Mouse (Mus musculus) v-Abl transformed pro-B cells (cell line): ENCODE measurements around the gene Sh3bgrl.

Source experiments
- in situ Hi-C, 2 experiments: fragments of 400-800 bp; cut with MboI; formaldehyde crosslinking; loops; one replicate each; pipeline ENCODE4 v1.15.1; 2025; ENCODE audit not compliant: unreplicated experiment in 2 of 2

The Sh3bgrl gene

DNA sequence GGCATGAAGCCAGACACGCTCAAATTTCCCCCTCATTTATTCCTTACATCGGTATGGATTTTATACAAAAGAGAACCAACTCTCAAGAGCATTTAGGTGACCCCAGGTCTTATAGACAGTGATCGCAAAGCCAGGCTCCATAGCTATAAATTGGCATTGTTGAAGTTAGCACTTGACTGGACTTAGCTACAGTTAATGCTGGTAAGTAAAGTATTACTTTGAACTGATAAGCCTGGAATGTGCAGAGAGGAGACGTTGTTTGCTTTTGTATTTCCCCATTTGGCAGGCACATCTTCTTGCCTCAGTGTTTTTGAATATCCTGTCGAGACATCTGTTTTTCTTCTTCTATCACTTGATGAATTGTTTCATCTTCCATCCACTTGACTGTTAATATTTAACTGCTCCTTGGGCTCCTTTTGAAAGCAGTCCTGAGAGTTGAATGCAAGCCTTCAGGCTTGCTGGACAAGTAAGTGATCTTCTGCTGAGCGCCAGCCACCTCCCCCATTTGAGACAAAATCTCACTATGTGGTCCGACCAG is 32.5 kb downstream of the Sh3bgrl start:
- in situ Hi-C loops, result no loop called here

DNA sequence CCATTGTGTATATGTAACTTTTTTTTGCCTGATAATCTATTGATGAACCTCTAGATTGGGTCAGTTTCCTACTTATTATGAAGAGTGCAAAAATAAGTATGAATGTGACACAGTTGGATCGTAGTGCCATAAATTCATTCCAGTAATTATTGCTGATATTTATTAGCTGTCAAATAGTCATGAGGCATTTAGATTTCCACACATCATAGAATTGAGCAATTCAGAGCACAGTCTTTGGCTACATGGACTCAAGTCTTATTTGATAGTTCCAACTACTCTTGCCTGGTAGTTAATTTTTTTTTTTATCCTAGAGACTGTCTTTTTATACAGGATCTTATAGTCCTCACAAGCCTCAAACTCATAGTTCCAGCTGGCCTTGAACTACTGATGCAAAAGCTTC is 34.9 kb downstream of the Sh3bgrl start:
- in situ Hi-C loops, result no loop called here

DNA sequence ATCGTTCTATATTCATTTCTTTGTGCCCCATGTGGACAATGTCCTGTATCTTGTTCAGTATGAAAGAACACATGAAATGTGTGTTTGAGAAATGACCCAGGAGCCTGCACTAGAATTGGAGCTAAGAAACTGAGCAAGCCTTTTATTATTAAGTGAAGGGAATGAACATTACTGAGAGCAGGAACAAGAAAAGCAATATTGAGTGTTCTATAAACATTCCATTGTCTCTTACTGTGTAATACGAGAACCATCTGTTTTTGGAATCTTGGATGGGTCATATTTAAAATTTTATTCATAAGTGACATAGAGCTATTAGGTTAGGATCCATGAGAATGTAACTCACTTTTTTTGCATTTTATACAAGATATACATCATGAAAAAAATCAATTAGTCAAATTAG is 36.7 kb downstream of the Sh3bgrl start:
- in situ Hi-C loops, result no loop called here

GRCm38 (mm10) chrX:109132463-109132862 is 37.3 kb downstream of the Sh3bgrl start:
- in situ Hi-C loops, result no loop called here

GRCm38 (mm10) chrX:109133500-109133899 is 38.3 kb downstream of the Sh3bgrl start:
- in situ Hi-C loops, result no loop called here

DNA sequence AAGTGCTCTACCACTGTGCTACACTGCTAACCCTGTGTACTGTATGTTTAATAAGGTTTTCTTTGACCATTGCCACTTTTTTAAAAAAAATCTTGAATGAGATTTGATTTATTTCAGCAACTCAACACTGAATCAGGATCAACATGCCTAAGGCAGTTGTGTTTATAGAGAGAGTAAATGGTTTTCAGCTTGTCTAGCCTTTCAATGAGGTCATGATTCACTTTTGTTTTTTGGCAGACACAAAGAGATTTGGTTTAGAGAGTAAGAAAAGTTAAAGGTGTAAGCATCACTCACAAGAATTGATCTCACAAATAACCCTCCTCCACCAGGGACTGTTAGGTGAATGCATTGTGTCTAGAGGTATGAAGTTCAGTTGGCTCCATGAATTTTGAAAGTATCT is 41.1 kb downstream of the Sh3bgrl start:
- in situ Hi-C loops, result no loop called here

DNA sequence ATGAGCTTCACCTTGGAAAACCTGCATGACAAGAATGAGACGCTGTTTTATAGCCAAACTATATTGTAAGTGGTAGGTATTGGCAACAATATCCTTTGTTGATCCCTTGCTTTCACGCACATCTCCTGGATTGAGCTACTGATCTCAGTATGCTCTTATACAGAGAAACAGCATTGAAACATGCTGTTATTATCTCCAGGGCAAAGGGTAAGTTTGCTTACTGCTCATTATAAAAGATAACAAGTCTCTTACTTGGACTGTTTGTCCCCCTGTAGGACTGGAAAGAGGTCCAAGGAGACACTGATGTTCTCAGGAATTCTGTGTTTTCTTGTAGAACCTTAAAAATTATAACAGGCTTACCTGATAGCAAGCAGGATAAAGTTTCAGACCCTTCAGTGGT is 41.7 kb downstream of the Sh3bgrl start:
- in situ Hi-C loops, result no loop called here

GRCm38 (mm10) chrX:109137295-109137694 is 42.1 kb downstream of the Sh3bgrl start:
- in situ Hi-C loops, result no loop called here

DNA sequence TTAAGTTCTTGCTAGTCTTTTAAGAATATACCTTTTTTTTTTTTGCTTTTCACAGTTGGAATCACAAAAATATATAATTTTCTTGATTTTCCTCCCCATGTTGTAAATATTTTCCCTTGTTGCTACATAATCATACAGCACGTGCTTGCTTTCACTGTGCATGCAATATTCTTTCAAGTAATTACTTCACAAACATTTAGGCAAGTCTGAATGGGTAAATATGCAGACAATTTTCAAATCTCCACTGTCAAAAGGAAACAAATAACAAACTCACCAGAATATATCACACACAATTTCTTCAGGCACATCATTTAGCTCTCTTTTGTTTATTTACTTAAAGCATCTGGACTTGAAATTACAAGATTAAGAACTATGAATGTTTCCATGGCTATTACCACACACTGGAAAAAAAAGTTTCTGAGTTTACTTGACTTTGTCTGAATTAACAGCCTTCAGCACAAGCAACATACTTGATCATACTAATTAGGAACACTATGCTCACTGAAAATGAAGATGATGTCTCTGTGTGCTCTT is 46.2 kb downstream of the Sh3bgrl start:
- in situ Hi-C loops, result no loop called here

- in situ Hi-C loops, result no loop called here
Observed at GRCm38 (mm10) chrX:109142281-109142680, 47.1 kb downstream of the Sh3bgrl start.

DNA sequence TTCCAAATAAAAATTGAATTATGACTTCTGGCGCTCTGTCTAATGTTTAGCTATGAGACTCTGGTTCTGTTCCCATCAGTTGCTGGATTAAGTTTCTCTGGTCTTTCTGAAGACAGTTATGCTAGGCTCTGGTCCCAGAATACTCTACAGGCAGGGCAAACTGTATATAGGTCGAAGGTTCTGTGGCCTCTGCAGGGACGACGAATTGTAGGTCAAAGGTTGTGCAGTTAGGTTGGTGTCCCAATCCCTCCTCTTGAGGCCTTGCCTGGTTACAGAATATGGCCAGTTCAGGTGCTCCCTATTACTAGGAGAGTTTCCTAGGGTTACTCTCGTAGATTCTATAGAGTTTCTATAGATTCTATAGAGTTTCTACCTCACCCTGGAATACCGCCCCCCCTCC is 50.6 kb downstream of the Sh3bgrl start:
- in situ Hi-C loops, result no loop called here

- in situ Hi-C loops, result no loop called here
Observed at GRCm38 (mm10) chrX:109147108-109147507, 51.9 kb downstream of the Sh3bgrl start.

- in situ Hi-C loops, result no loop called here
Observed at GRCm38 (mm10) chrX:109151228-109151627, 56.1 kb downstream of the Sh3bgrl start.

GRCm38 (mm10) chrX:109160326-109160725 is 65.2 kb downstream of the Sh3bgrl start:
- in situ Hi-C loops, result no loop called here

GRCm38 (mm10) chrX:109160901-109161300 is 65.7 kb downstream of the Sh3bgrl start:
- in situ Hi-C loops, result no loop called here

DNA sequence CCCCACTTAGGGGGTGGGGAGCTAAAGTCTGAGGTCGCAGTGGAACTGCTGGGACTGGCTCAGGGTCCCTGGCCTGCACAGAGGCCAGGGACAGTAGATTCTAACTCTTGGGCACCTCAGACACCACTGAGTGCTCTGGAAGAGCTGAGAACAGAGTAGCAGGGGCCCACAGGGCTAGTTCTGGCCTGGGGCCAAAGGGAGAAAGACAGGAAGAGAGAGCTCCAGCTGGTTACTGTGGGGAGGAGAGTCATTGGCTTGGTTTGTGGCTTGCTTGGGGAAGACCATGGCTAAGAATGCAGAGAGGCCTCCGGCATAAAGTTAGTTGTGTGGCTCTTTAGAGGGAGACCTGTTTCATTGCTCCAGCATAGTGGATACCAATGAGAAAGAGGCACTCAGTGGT is 79.9 kb downstream of the Sh3bgrl start:
- in situ Hi-C loops, result loop anchor here in 1 of 2 experiments (25.0 kb wide), 1 partner anchor 338 kb away; the partner anchor contains the start of gene Brwd3

GRCm38 (mm10) chrX:109175470-109175869 is 80.3 kb downstream of the Sh3bgrl start:
- in situ Hi-C loops, result loop anchor here in 1 of 2 experiments (25.0 kb wide), 1 partner anchor 338 kb away; the partner anchor contains the start of gene Brwd3

GRCm38 (mm10) chrX:109184706-109185478 is 89.7 kb downstream of the Sh3bgrl start:
- in situ Hi-C loops, result loop anchor here in 1 of 2 experiments (25.0 kb wide), 1 partner anchor 348 kb away; the partner anchor contains the start of gene Brwd3

DNA sequence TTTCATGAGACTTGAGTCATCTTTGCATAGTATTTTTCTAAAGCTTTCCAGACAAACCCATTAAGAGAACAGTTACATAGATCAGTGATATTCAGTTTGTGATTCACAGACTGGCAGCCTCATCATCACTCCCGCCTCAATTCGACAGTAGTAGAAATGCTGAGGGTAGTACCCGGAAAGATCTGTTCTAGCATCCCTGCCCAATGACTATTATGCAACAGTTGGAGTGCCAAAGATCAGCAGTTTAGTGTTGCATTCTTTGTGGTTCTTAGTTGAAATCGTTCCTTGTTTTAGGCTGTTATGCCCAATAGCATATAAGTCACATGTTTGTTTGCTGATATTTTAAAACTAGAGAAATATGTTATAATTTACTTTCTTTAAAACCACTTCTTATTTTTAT is 94.4 kb downstream of the Sh3bgrl start:
- in situ Hi-C loops, result loop anchor here in 1 of 2 experiments (25.0 kb wide), 1 partner anchor 352 kb away; the partner anchor contains the start of gene Brwd3

DNA sequence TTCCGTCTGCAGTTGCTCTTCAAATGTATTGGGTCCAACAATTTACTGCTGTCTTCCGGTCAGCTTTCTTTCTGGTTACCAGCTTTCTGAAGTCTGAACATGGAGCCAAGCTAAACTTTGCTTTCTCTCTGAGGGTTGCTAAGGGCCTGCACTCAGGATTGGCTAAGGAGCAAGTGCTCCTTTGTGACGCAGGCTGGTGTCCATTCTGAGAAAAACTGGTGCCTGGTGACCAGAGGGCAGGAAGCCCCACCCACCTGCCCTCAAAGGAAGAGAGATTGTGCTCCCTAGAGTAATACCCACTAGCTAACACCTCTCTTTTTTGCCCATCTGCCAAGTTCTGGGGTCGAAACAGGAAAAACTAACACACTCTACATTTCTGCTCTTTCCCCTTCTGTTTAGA is 95.8 kb downstream of the Sh3bgrl start:
- in situ Hi-C loops, result loop anchor here in 1 of 2 experiments (25.0 kb wide), 1 partner anchor 354 kb away; the partner anchor contains the start of gene Brwd3

- in situ Hi-C loops, result loop anchor here in 1 of 2 experiments (25.0 kb wide), 1 partner anchor 354 kb away; the partner anchor contains the start of gene Brwd3
Observed at GRCm38 (mm10) chrX:109191436-109191835, 96.3 kb downstream of the Sh3bgrl start.
